Mouse (Mus musculus) spleen, postnatal 10 days (tissue): Measurements from ENCODE around the gene Tuba3b.

Source experiments
- DNase-seq, 2 experiments: peaks; one replicate each; pipeline ENCODE4 v3.0.0; 2021 to 2022; ENCODE audit warnings: low spot score in 2 of 2

Tuba3b gene

DNA sequence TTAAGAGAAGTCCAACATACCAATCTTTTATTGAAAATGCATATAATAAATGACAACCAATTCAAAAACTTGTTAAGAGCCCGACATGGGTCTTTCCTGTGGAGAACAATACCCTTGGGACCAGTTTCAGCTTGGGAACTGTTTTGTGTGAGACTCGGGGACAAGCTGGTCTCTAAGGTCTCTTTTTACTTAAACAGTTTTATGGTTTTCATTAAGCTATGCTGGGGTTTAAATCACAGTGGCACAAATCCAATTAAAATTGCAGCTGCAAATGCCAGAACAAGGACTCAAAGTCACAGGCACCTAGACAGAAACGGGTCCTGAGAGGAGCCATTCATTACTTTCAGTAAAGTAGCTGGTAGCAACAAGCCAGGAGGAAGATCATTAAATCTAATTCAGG lies 10.4 kb upstream of the Tuba3b start:
- DNase-seq, result no peak

DNA sequence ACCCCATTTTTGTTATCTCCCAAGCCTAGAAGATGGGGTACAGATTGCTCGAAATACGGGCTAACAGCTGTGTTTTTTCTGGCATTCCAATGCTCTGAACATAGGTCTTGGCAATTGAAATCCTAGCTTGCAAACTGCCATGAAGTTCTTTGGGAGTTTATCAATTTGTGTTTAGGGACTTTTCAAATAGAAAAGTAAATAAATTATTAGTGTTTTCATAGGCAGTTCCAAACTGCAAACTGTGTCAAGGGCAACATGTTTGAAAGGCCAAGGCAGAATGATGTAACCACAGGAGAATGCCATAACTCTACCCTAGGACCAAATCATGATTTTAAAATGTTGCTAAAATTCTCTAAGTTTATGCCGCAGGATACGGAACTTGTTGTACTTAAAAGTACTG lies 7.8 kb upstream of the Tuba3b start:
- no peak for DNase-seq

DNA sequence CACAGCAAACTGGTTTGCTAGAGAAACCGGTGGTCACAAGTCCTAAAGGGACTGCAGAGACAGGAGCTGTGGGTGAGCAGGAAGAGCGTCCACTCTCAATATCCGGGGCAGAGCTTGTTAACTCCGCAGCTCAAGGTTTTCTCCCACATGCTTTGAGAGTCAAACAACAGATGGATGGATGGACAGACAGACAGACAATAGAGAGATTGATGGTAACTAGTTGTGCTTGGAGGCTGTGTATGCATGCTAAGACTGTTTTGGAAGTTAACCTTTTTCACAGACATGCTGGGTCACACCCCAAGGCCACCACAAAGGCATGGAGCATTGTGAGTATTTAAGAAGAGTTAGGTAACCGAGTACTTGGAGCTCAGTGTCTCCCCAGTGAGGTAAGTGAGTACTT lies 6.9 kb upstream of the Tuba3b start:
- no peak for DNase-seq

DNA sequence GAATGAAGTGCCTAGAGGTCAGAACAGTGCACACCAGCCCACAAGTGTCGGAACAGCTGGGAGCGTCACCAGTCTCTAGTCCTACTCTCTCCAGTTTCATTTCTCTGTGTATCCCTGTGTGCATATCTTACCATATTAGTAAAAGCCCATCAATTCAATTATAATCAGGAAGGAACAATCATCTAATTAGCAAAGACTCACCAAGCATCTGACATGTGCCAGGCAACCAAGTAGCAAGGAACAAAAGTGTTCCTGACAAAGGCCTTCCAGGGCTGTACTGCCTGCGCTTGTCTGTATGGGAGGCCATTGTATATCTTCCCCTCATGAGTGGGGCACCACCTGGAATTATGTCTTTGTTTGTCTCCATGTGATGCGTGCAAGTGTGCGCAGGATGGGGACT lies 4.7 kb upstream of the Tuba3b start:
- DNase-seq, result no peak

DNA sequence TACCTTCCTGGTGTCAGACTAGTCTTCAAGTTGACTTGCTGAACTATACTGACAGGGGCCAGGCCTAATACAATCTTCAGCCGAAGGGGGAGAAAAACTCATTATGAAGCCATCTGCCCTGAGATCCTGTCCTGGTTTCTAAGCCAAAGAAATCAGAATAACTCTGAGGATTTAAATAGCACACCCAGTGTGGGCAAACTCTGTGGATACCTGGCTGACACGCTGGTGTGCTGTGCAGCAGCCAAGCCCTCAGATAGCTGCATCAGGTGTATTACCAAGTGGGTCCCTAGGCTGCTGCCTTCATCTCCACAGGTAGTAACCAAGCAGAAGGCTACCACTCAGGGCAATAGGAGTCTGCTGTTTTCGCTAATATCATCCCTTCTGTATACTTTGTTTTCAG lies 2.9 kb upstream of the Tuba3b start:
- no peak for DNase-seq

DNA sequence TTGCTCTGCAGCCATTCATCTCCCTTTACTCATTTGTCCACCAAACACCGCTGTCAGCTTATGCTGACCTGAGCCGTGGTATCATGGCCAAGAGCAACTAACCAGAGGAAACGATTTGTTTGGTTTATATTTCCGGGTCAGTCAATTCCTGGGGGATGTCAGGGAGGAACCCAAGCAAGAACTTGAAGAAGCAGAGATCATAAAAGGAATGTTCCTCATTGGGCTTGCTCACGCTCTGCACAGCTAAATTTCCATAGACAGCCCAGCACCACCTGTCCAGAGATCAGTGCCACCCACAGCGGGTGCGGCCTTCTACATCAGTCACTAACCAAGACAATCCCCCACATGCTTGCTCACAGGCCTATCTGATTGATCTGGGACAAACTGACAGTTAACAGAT lies 1.3 kb upstream of the Tuba3b start, which contains the start of gene Lmntd1:
Gene Lmntd1, minus strand, starts transcription at position 101 of the 400 bp plus-strand sequence.
- DNase-seq, result no peak

DNA sequence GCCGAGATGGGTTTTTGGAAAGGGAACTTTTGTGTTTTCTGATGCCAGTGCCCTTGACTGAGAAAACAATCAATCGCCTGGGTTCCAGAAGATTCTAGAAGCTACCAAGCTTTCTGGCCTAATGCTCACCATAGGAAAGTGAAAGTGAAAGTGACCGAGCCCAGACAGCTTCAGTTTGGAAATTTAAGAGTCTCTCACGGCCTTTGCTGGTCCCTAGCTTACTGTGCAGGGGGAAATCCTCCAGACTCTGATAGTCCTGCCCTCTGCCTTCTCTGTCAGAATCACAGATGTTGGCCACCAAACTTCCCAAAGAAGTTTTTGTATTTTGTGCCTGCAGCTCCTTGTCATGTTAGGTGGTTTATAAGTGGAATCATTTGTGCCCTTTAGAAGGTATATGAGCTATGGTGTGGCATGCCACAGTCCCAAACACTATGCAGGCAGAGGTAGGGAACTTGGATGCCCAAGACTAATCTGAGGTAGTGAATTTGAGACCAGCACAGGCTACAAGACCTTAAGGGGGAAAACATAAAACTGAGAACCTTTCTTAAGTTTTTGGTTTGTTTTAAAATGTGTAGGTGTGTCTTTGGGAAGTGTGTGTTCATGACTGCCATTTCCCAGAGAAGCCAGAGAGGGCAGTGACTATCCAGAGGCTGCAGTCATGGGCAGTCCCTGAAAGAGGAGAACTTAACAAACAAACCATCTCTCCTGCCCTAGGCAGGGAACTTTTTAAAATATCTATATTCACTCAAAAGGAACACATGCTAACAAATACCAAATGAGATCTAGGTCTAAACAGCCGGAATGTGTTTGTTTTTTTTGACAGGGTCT lies 1.1 kb downstream of the Tuba3b start:
- DNase-seq, result no peak

DNA sequence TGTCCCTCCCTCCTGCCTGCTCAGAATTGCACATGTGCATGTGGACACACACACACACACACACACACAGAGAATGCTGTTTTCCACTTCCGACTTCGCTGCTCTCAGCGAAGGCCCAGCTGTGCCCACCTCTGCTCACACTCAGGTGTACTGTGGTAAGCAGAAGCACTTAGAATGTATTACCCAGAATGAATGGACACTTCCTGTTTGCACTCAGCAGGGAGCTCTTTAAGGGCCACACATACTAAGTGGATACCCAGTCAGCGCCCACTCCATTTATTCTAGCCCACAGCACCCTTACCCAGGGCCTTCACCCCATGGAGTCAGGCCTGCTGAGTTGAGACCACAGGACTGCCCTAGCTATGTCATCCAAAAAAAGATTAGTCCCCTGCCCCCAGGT lies 7.6 kb downstream of the Tuba3b start:
- DNase-seq, result no peak

DNA sequence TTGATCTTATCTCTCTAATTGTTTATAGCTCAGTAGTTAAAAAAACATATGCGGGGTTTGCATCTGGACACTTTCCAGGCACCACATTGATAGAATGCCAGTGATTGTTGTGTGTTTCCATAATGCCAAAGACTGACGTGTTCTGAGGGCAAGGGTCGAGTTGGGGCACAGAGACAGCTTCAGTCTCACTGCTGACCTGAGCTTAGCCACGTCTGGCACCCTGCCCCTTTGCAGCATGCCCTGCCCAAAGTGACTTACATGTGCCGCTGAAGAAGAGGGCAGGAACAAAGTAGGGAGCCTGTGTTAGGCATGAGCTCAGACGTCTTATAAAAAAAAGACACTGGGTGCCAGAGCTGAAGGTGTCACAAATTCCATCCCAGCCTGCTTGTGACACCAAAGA lies 14.7 kb downstream of the Tuba3b start:
- DNase-seq, result no peak

DNA sequence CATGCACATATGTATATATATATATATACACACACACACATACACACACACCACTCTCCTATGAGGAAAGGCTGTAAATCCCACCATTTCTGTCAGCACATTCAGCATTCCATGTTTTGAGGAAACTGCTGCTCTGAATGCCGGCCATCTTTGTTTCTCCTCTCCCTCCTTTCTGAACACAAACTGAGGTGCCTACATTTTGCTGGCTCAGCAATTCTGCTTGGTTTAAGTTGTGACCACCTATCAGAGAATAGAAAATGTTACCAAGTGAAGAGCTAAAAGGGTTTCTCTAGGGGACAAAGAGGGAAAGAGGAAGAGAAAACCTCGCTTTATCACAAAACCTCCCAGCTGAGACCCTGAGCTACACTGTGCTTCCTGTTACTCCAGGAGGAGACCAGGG lies 18.9 kb downstream of the Tuba3b start:
- no peak for DNase-seq

DNA sequence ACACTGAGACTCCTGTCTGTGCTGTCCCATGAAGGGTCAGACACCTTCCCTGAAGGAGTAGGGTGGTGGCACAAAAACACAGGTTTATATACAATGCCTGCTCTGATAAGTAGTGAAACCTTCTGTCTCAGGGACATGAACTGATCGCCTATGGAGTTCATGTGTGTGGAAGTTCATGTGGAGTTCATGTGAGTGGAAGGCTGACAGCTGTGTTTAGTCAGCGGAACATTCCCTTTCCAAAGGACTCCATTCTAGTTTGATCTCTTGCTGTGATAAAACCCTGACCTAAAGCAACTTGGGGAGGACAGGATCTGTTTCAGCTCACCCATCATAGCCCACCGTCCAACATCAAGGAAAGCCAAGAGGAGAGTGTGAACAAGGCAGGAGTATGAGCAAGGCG lies 21.1 kb downstream of the Tuba3b start:
- DNase-seq, result no peak

DNA sequence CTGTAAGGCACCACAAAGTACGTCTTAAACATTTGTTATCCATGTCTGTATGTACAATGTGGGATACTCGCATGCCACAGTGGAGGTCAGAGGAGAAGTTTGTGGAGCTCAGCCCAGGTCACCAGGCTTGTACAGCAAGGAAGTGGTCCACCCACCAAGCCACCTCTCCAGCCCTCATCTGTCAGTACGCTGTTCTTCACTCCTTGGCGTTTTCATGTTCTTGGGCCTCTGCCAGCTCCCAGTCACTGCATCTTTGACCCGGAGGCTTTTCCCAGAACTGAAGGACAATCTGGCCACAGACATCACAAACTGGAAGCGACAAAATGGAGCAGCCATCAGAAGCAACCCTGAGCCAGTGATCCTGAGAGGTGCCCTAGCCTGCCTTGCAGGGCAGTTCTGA lies 22.7 kb downstream of the Tuba3b start:
- no peak for DNase-seq

DNA sequence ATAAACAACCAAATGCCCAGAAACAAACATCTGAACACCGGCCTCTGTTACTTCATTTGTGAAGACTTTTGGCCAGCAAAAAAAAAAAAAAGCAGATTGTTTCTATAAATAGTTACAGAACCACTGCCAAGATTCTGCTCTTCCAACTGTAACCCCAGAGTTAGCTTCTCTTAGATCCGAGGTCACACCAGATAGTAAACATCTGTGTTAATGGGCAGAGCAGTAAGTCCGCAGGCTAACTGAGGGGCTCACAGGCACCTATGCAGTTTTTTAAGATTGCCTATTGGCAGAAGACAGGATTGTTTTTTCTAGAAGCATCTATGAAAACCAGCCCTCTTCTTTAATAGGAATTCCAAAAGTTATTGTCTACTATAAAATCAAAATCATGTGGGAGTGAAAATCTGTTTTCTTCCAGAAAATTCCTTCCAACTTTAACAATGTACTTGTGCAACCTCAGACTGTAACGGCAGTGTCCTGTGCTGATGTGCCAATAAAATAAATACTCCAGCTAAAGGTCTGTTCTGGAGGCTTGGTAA lies 25.5 kb downstream of the Tuba3b start:
- DNase-seq, result no peak

DNA sequence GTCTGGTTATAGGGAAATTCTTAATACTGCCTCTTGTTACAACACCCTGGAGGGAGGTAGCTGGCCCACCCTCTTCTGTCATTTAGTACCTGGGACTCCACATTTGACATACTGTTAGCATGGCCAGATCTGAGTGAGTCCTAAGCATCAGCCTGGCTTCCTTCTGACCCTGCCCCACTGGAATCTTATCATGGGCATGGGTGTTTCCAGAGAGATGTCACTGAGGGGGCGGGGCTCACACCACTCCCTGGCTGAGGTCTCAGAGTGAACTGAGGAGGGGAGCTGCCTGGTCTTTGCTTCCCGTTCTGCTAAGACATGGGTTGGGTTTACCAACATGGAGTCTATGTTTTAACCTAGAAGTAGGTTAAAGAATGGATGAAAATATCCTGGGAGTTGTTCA lies 36.4 kb downstream of the Tuba3b start:
- no peak for DNase-seq

DNA sequence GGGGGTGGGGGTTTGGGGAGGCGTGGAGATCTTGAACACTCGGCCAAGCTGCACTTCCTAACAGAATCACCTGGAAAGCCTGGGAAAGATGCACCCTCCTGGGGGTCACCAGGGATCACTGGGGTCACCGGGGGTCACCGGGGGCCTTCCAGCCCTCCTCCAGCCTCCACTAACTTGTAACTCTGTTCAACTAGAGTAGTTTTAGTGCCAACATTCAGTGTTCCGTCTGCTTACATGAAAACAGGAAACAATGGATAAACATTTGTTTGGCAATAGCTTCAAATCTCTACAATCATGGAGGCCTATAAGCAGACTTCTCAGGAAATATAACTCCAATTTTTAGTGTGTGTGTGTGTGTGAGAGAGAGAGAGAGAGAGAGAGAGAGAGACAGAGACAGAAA lies 37.4 kb downstream of the Tuba3b start:
- DNase-seq, result no peak

DNA sequence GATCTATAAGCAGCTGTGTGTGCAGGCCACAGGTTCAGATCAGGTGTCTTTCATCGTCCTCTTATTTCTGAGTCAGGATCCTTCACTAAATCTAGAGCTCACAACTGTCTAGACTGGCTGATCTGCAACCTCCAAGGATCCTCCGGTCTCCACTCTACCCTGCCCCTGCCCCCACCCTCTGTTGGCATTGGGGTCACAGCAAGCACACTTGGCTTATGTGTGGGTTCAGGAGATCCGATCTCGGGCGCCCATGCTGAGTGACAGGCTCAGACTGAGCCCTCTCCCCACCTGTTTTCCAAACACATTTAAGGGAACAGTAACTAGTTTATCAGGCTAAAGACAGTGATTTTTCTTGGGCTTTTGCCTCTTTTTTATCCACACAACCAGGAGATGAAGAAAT lies 38.1 kb downstream of the Tuba3b start:
- peak in 1 of 2 experiments; percentile 7 for DNase-seq

DNA sequence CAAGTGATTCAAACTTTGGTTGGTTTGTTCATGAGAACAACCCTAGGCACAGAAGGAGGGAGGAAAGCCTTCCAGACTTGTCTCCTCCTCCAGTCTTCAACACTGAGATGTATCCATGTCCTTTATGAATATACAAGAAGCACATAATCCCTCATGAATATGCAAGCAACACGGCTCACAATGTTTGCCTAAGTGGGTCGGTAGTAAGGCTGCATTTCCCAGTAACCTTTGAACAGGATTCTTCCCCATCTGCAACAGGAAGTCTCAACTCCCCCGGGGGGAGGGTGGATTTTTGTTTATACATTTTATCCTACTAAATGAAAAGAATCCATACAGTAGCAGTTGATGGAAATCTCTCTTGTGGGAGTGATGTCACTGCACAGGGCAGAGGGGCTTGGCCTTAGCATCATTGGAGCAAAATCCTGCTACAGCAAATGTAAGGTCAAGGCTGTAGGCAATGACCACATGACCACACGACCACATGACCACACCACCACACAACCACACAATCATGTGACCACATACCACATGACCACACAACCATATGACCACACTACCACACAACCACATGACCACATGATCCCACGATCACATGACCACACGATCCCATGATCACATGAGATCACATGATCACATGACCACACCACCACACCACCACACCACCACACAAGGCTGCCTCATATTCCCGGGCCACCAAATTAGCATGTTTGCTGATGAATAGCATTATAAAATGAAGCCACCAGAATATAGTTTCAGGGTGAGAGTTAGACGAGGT lies 38.7 kb downstream of the Tuba3b start:
- DNase-seq, result peak in 1 of 2 experiments; percentile 3

DNA sequence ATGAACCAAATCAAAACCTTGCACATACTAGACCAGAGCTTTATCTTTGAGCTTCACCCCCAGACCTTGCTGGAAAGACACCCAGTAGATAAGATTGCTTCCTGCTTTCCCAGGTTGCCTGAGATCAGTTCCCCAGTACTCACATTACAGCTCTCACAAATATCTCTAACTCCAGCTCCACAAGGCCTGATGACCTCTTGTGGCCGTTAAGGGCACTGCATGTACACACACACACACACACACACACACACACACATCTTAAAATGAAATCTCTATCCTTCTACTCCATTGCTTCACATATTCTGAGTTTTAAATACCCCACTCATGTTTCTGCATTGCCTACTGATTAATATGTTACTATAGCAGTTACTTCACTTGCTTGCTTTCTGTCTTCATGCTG lies 40.1 kb downstream of the Tuba3b start:
- DNase-seq, result no peak

DNA sequence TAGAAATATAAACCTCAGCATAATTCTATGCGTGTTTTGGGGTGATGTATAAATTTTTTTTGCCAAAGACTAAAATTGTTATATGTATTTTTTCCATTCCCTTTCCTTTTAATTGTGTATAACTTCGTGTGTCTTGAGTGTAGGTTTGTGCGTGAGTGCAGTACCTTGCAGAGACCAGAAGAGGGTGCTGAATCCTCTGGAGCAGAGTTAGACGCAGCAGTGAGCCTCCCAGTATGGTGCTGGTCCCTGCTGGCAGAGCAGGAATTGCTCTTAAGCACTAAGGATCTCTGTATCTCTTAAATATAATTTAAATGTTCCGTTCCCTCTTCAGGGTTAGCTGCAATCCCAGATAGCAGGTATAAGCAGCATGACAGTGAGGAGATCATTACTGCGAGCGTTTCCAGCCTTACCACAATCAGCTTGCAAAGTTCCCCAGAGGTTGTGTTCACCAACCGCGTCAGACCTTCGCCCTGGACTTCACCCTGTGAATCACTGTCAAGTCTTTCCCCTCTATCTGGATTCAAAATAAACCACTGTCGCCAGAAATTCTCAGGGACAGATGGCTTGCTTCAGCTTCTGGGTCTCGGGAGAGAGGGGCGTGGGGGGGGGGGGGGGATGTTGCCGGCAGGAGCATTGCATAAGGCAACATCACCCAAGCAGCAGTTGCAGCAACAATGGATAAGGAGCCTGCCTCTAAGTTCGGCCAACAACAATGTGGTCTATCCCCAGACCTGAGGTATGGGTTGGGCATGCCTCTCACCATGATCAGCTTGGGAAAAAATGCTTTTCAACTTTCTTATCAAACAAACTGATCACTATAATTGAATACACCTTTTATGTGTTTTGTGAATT lies 41.4 kb downstream of the Tuba3b start:
- no peak for DNase-seq

DNA sequence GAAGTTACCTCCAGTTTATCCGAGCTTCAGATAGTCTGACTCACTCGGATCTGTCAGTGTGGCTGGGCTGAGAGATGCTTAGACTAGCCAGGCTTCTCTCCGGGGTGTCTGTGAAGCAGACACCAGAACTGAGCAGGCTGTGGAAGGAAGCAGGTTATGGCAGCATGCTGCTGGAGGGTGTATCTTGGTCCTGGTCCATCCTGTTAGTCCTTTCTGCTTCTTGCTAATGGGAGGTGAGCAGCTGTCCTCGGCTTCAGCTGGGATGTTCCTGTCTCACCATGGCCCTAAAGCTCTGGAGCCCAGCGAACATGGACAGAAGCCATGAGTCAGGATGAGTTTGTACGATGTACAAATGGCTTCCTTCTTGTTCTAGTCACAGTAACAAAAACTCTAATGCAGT lies 43.6 kb downstream of the Tuba3b start:
- no peak for DNase-seq

DNA sequence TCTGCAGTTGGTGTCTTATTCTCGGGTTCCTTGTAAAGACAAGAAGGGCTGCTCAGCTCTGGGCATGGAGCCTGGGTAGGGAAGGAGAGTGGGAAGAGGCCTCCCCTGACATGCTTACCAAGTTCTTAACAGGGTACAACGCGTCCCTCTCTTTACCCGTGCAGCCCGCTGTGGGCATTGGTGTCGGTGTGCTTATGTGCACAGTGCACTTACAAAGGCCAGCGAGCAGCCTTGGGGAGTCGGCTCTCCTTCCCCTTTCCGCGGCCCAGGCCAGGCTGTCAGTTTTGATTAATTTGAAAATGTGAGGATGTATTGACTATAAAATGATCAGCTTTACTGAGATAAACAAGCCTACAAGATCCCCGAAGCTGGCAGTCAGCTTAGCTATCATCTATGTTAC lies 45.4 kb downstream of the Tuba3b start:
- no peak for DNase-seq

DNA sequence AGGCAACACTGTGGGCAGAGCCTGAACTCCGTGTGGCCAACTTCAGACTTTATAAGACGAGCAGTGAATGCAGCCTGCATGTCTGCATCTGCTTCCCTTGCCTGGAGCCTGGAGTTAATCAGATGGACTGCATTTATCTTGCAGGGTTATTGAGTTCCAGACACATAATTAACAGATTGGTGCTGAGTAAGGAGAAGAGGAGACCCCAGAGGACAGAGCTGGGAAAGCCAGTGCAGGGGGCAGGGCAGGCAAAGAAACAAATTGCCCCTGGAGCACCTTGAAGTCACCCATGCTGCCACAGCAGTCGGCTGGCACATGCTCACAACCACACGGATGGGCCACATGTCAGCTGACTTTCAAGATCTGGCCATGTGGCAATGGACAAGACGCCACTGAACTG lies 48.7 kb downstream of the Tuba3b start:
- DNase-seq, result no peak
